Mouse (Mus musculus) G1E (cell line): ENCODE measurements around the gene Card9.

Source experiments
- CTCF ChIP-seq: IDR thresholded peaks from 2 replicates; pipeline ENCODE4 v1.5.1; 2012; ENCODE audit warnings: low read depth, low read length, inconsistent platforms, mixed read lengths
- GATA1 ChIP-seq: IDR thresholded peaks from 2 replicates; pipeline ENCODE4 v1.6.1; 2012; ENCODE audit warnings: borderline replicate concordance, low read length, inconsistent platforms, mixed read lengths
- POLR2AphosphoS5 ChIP-seq: IDR thresholded peaks from 2 replicates; pipeline ENCODE4 v1.6.1; 2012; ENCODE audit warnings: low read depth, low read length, inconsistent platforms; ENCODE audit not compliant: insufficient replicate concordance
- TAL1 ChIP-seq: conservative IDR thresholded peaks from 2 replicates; pipeline ENCODE4 v1.6.1; 2012; ENCODE audit warnings: low read depth, low read length, inconsistent platforms, mixed read lengths

DNA sequence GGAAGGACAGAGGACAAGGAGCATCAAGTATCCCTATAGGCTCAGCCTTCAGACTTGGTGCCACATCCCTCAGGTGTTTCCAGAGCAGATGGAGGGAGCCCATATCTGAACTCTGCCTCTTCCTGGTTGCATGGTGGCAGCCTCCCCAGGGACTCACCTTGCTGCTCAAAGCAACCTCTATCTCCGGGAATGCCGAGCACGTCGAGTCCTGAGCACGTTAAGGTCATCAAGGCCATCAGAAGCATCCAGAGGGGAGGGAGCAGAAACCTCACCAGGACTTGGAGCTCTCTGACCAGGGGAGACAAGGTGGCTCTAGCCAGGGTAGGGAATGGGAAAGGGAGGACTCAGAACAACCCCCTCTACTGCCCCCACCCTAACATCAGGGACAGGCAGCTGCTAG lies 2.8 kb upstream of the Card9 start:
- TF ChIP-seq CTCF: no peak
- no peak for TF ChIP-seq POLR2AphosphoS5
- no peak for TF ChIP-seq GATA1
- no peak for TF ChIP-seq TAL1
